Mouse (Mus musculus) liver, postnatal 0 days (tissue): ENCODE measurements around the gene Cryz.

Experiments used
- CTCF ChIP-seq: sonication (generic); IDR thresholded peaks from 2 replicates; pipeline ENCODE4 v1.5.1; 2016; ENCODE audit warnings: antibody characterized with exemption, low read depth
- EP300 ChIP-seq: IDR thresholded peaks from 2 replicates; pipeline ENCODE4 v1.6.1; 2016; ENCODE audit warnings: antibody characterized with exemption, low read depth, mild to moderate bottlenecking

DNA sequence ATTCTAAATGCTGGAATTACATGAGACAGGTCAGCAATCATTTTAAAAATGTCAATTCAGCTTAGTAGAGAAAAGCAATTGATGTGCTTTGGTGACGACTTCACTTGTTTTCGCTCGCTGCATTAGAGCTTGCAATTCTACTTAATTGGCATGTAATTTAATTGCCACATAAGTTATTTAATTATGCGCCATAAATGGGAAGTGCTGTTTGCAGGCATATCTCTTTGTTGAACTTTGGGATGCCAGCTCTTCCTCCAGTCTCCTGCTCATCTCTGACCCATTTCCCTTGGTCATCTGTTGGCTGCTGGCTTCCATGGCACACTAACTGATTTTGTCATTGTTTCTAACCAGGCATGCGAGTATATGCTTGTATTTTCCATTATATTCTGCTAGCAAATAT, 36.6 kb downstream of the Cryz start:
- TF ChIP-seq CTCF (no peak), EP300 (no peak)
